Mouse (Mus musculus): ENCODE data around the gene Olfr558.

DNA sequence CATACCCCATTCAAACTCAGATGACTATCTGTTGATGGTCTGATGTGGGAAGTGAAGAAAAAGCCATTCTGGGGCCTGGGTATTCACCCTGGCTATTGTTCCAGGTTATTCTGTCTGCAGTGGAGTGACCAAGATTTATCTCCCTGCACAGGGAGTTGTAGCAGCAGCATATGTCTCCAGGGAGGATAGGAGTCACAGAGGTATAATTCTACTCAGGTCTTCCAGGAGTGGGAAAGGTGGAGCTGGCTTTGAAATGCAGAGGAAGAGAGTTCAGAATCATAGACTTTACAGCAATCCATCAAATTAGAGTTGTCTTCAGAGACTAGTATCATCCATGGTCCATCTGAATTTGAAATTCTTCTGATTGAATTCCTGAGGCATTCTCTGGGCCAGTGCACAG, 25.4 kb downstream of the Olfr558 start, which contains the start of gene Olfr559:
- TF ChIP-seq ZC3H11A (IDR thresholded peaks at IDR 0.05; ENCODE audit: borderline replicate concordance, low read depth, low read length) (no peak), MAFK (IDR thresholded peaks at IDR 0.05; ENCODE audit: insufficient read depth, low read depth, low read length) (no peak), CHD2 (IDR thresholded peaks at IDR 0.05; ENCODE audit: low read depth, low read length) (no peak), HCFC1 (IDR thresholded peaks at IDR 0.05; ENCODE audit: borderline replicate concordance, insufficient read depth, low read length) (no peak)

Data from ES-E14 (cell line).